Mouse (Mus musculus): ENCODE data around the gene Fiz1. TPM values are rescaled to one million over a fixed set of nuclear protein-coding genes. Genes with fewer than 3 reads are reported as not detected.
"Not testable (repeated sequence)": the region's sequence is repeated elsewhere in the genome, so short reads cannot be mapped to it uniquely, and the experiment has no call there.

Gene Fiz1
- polyA plus RNA-seq, 1 experiment, result 36.1 TPM

GRCm38 (mm10) chr7:5016920-5017319, 2.4 kb upstream of the Fiz1 start:
- H3K4me3 ChIP-seq (ENCODE audit: control insufficient read depth, low read depth, low read length), result no peak overlapping the region
- no peaks in the 10 kb centered on the region for H3K36me3 ChIP-seq (ENCODE audit: control insufficient read depth, insufficient read depth, low read length)
- H3K4me1 ChIP-seq (ENCODE audit: control insufficient read depth, insufficient read depth, low read length), result peaks cover 4% of the 10 kb centered on the region
- H3K27ac ChIP-seq (ENCODE audit: control insufficient read depth, insufficient read depth, low read depth, low read length), result no peak overlapping the region
- TF ChIP-seq CTCF (IDR thresholded peaks at IDR 0.05; ENCODE audit: control insufficient read depth, insufficient read depth, insufficient replicate concordance, low read depth, low read length) (no peak), POLR2A (IDR thresholded peaks at IDR 0.05; ENCODE audit: control insufficient read depth, low read depth, low read length) (no peak)
- no peaks in the 10 kb centered on the region for H3K27me3 ChIP-seq (ENCODE audit: control insufficient read depth, insufficient read depth, low read length)

GRCm38 (mm10) chr7:5016057-5016456, 1.6 kb upstream of the Fiz1 start:
- Histone ChIP-seq H3K27me3 (ENCODE audit: control insufficient read depth, insufficient read depth, low read length) (no peaks in the 10 kb centered on the region), H3K27ac (ENCODE audit: control insufficient read depth, insufficient read depth, low read depth, low read length) (peak overlapping the region; percentile 90), H3K36me3 (ENCODE audit: control insufficient read depth, insufficient read depth, low read length) (no peaks in the 10 kb centered on the region), H3K4me3 (ENCODE audit: control insufficient read depth, low read depth, low read length) (peak overlapping the region; percentile 90), H3K4me1 (ENCODE audit: control insufficient read depth, insufficient read depth, low read length) (peaks cover 4% of the 10 kb centered on the region)
- no peak for TF ChIP-seq CTCF (IDR thresholded peaks at IDR 0.05; ENCODE audit: control insufficient read depth, insufficient read depth, insufficient replicate concordance, low read depth, low read length)
- TF ChIP-seq POLR2A (IDR thresholded peaks at IDR 0.05; ENCODE audit: control insufficient read depth, low read depth, low read length), result no peak

DNA sequence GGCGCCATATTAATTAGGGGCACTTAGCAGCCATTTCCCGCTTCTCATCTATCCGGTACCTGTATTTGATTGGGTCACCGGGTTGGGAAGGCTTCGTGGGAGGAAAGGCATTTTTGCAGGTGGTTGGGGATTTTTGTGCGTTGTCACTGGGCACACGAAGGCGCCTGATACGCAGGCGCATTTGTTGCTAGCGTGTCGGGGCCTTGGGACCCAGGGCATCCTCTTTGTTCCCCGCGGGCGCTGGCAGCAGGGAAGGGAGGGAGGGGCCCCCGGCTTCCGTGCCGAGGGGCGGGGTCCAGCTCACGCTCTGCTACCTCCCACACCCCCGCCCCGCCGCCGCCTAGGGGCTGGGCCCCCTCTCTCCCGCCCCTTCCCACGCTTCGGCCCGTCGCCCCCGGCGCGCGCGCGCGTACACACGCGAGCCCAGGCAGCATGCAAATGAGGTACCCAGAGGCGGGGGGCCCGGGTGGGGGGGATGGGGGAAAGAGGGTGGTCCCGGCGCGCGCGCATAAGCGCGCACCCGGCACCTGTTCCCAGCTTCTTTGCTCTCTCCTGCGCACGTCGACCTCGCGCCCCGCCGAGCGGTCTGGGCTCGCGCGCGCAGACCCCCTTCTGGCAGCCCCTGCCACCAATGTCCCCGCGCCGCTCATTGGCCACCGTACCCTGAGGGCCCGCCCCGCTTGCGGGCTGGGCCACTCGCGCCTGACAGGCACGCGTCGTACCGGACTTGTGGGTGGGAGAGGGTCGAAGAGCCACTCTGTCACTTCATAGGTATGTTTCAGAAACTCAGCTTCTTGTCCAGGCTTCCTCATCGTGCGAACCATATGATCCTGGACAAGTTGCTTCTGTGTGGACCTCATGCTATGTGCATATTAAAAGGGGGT, 863 bp upstream of the Fiz1 start, which contains the start of gene Gm44973:
Gene Gm44973, plus strand, starts transcription at position 379 of the 884 bp plus-strand sequence.
- no peaks in the 10 kb centered on the region for H3K27me3 ChIP-seq (ENCODE audit: control insufficient read depth, insufficient read depth, low read length)
- no peaks in the 10 kb centered on the region for H3K36me3 ChIP-seq (ENCODE audit: control insufficient read depth, insufficient read depth, low read length)
- TF ChIP-seq CTCF (IDR thresholded peaks at IDR 0.05; ENCODE audit: control insufficient read depth, insufficient read depth, insufficient replicate concordance, low read depth, low read length) (no peak), POLR2A (IDR thresholded peaks at IDR 0.05; ENCODE audit: control insufficient read depth, low read depth, low read length) (peak; percentile 33; the same call in 1 of the 2 replicates)
- peaks cover 4% of the 10 kb centered on the region for H3K4me1 ChIP-seq (ENCODE audit: control insufficient read depth, insufficient read depth, low read length)
- peak within 1 kb of the TSS; percentile 92 for H3K4me3 ChIP-seq (ENCODE audit: control insufficient read depth, low read depth, low read length)
- peak within 1 kb of the TSS; percentile 94 for H3K27ac ChIP-seq (ENCODE audit: control insufficient read depth, insufficient read depth, low read depth, low read length)

DNA sequence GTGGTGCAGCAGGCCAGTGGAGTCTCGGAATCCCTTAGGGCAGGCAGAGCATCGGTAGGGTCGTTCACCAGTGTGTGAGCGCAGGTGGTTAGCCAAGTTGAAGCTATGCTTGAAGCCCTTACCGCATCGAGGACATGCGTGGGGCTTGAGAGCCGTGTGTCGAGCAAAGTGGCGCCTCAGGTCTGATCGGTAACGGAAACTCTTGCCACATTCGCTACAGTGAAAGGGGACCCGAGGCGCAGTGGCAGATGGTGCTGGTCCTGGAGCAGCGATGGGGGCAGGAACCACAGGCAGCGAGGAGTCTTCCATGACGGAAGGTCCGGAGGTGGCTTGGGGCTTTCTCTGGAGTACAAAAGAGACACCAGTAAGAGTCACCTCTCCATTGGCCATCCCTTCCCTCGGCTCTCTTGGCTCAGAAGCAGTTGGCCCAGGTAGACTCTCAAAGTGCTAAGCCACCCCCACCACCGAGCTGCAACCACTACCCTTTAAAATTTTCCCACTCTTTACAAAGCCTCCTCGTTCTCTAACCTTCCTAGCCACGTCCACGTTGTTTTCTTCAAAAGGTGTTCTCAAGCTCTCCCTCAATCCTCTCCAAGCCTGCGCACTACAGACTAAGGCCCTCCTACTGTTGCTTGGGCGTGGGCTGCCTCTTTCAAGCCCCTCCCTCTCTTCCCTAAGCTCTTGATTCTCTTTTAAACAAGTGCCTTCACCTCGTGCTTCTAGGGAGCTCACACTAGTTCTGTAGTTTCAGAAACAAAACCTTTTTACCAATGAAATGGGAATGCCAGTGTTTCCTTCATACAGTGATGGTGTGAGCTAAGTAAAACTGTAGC, 1.6 kb downstream of the Fiz1 start:
- Histone ChIP-seq H3K4me3 (ENCODE audit: control insufficient read depth, low read depth, low read length) (no peak overlapping the region), H3K4me1 (ENCODE audit: control insufficient read depth, insufficient read depth, low read length) (peaks cover 4% of the 10 kb centered on the region), H3K27ac (ENCODE audit: control insufficient read depth, insufficient read depth, low read depth, low read length) (no peak overlapping the region), H3K27me3 (ENCODE audit: control insufficient read depth, insufficient read depth, low read length) (no peaks in the 10 kb centered on the region), H3K36me3 (ENCODE audit: control insufficient read depth, insufficient read depth, low read length) (no peaks in the 10 kb centered on the region)
- TF ChIP-seq CTCF (IDR thresholded peaks at IDR 0.05; ENCODE audit: control insufficient read depth, insufficient read depth, insufficient replicate concordance, low read depth, low read length) (no peak), POLR2A (IDR thresholded peaks at IDR 0.05; ENCODE audit: control insufficient read depth, low read depth, low read length) (no peak)

- no peak overlapping the region for H3K27ac ChIP-seq (ENCODE audit: control insufficient read depth, insufficient read depth, low read depth, low read length)
- H3K27me3 ChIP-seq (ENCODE audit: control insufficient read depth, insufficient read depth, low read length), result no peaks in the 10 kb centered on the region
- H3K36me3 ChIP-seq (ENCODE audit: control insufficient read depth, insufficient read depth, low read length), result no peaks in the 10 kb centered on the region
- TF ChIP-seq CTCF (IDR thresholded peaks at IDR 0.05; ENCODE audit: control insufficient read depth, insufficient read depth, insufficient replicate concordance, low read depth, low read length), result no peak
- no peak for TF ChIP-seq POLR2A (IDR thresholded peaks at IDR 0.05; ENCODE audit: control insufficient read depth, low read depth, low read length)
- no peak overlapping the region for H3K4me3 ChIP-seq (ENCODE audit: control insufficient read depth, low read depth, low read length)
- no peaks in the 10 kb centered on the region; the same call in 1 of the 2 replicates for H3K4me1 ChIP-seq (ENCODE audit: control insufficient read depth, insufficient read depth, low read length)
Measured at GRCm38 (mm10) chr7:5008229-5008628, 6.3 kb downstream of the Fiz1 start.

- not testable (repeated sequence) for H3K4me1 ChIP-seq (ENCODE audit: control insufficient read depth, insufficient read depth, low read length); H3K27ac ChIP-seq (ENCODE audit: control insufficient read depth, insufficient read depth, low read depth, low read length); H3K27me3 ChIP-seq (ENCODE audit: control insufficient read depth, insufficient read depth, low read length); H3K4me3 ChIP-seq (ENCODE audit: control insufficient read depth, low read depth, low read length); H3K36me3 ChIP-seq (ENCODE audit: control insufficient read depth, insufficient read depth, low read length)
Measured at GRCm38 (mm10) chr7:5002876-5003275, 11.6 kb downstream of the Fiz1 start.

- TF ChIP-seq CTCF (IDR thresholded peaks at IDR 0.05; ENCODE audit: control insufficient read depth, insufficient read depth, insufficient replicate concordance, low read depth, low read length) (no peak), POLR2A (IDR thresholded peaks at IDR 0.05; ENCODE audit: control insufficient read depth, low read depth, low read length) (no peak)
- no peaks in the 10 kb centered on the region for H3K27me3 ChIP-seq (ENCODE audit: control insufficient read depth, insufficient read depth, low read length)
- H3K27ac ChIP-seq (ENCODE audit: control insufficient read depth, insufficient read depth, low read depth, low read length), result no peak overlapping the region
- peaks cover 13% of the 10 kb centered on the region for H3K4me1 ChIP-seq (ENCODE audit: control insufficient read depth, insufficient read depth, low read length)
- H3K36me3 ChIP-seq (ENCODE audit: control insufficient read depth, insufficient read depth, low read length), result no peaks in the 10 kb centered on the region
- H3K4me3 ChIP-seq (ENCODE audit: control insufficient read depth, low read depth, low read length), result no peak overlapping the region
Measured at GRCm38 (mm10) chr7:4999876-5000275, 14.6 kb downstream of the Fiz1 start.
